Comparison of ENCODE assay signal across 17 mouse cellular contexts in genomic region chr15:7554433-7554832, GRCm38 (mm10).
"Had no signal": no experiment of that assay in that cellular context is flagged by ENCODE, and none has a peak within 500 bp of the region (broad histone marks: within the 10 kb centered on the region; RNA-seq: fewer than 3 reads in every experiment).

No protein-coding gene starts in this region.

- H3K4me3 ChIP-seq: midbrain, embryonic 10.5 days; midbrain, embryonic 12.5 days; myocyte; neural tube, embryonic 13.5 days; neural tube, embryonic 15.5 days had no signal

- H3K27me3 ChIP-seq: midbrain, embryonic 12.5 days; neural tube, embryonic 13.5 days; neural tube, embryonic 15.5 days had no signal

- DNase-seq: lung, adult 18-20 months; lung, embryonic 14.5 days; lung, postnatal 10 days; lung, postnatal 4 days; midbrain, embryonic 14.5 days; retina, postnatal 1 day; right cerebral cortex, adult 18-20 months; right cerebral cortex, postnatal 25 days; thymus, adult 18-20 months; thymus, postnatal 14 days; thymus, postnatal 36 days had no signal

- H3K27ac ChIP-seq: midbrain, embryonic 10.5 days; midbrain, embryonic 12.5 days; neural tube, embryonic 13.5 days; neural tube, embryonic 15.5 days had no signal

- H3K9ac ChIP-seq: lung, embryonic 14.5 days; midbrain, embryonic 12.5 days; neural tube, embryonic 13.5 days; neural tube, embryonic 15.5 days had no signal

- H3K4me2 ChIP-seq: lung, embryonic 14.5 days; midbrain, embryonic 12.5 days; neural tube, embryonic 13.5 days; neural tube, embryonic 15.5 days had no signal

- H3K4me1 ChIP-seq: midbrain, embryonic 10.5 days; midbrain, embryonic 12.5 days; neural tube, embryonic 13.5 days; neural tube, embryonic 15.5 days had no signal

- H3K9me3 ChIP-seq: midbrain, embryonic 10.5 days; midbrain, embryonic 12.5 days; neural tube, embryonic 13.5 days; neural tube, embryonic 15.5 days had no signal

- ATAC-seq: midbrain, embryonic 16.5 days had no signal

- H3K36me3 ChIP-seq: midbrain, embryonic 10.5 days; midbrain, embryonic 12.5 days; neural tube, embryonic 13.5 days; neural tube, embryonic 15.5 days had no signal
